Mouse (Mus musculus) thymus, adult 2 months (tissue): Measurements from ENCODE around the gene Hist3h2a.

Source experiments
- CTCF ChIP-seq: fragments of 200-500 bp; IDR thresholded peaks from 2 replicates; pipeline ENCODE4 v1.5.1; 2012; ENCODE audit warnings: mild to moderate bottlenecking, control low read depth, low read length, moderate library complexity, borderline replicate concordance; ENCODE audit not compliant: control insufficient read depth, poor library complexity, insufficient read depth; ENCODE audit errors: extremely low read depth
- POLR2A ChIP-seq: fragments of 200-500 bp; IDR thresholded peaks from 2 replicates; pipeline ENCODE4 v1.6.1; 2012; ENCODE audit warnings: mild to moderate bottlenecking, low read length, control low read depth, moderate library complexity; ENCODE audit not compliant: control insufficient read depth, poor library complexity, insufficient read depth; ENCODE audit errors: extremely low read depth

GRCm38 (mm10) chr11:58990794-58991193 lies 36.3 kb downstream of the Hist3h2a start:
- TF ChIP-seq CTCF (no peak), POLR2A (no peak)
